Mouse (Mus musculus) right cerebral cortex, postnatal 4 days (tissue): ENCODE results near the gene Rcan2.

Source experiments
- DNase-seq: peaks from one replicate; pipeline ENCODE4 v3.0.0-alpha.2; 2022

Rcan2 gene

DNA sequence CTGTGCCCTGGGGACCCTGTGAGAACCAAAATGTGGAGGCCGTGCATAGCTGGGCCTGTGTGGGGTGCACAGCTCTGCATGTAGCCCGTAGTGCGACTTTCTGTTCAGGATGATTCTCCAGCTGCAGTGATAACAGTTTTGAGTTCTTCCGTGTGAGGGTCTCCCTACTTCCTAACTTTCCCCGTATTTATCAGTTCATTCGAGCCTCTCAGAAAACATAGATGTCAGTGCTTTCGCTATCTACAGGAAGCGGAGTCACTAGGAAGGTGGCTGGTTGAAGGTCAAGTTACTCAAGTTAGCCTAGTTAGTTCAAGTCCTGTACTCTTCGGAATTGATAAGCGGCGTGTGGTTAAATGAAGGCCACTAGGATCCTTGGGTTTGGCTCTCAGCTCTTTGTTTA, 130.6 kb downstream of the Rcan2 start:
- no peak for DNase-seq

DNA sequence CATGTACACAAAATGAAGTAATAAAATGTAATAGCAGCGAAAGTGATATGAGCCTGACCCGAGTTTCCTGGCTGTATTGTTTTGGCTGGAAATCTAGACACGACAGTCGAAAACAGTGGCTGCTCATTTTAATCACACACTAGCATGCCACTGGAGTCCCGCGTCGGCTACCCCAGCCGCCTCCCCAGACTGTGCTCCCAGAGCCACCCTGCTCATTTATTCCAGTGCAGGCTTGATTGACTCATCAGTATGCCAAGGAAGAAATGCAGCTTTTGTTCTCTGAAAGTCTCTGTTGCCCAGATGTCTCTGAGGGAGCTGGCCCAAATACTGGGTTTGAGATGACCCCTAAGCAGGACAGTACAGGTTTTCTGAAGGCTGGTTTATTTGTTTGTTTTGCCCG, 132.9 kb downstream of the Rcan2 start:
- DNase-seq = no peak

DNA sequence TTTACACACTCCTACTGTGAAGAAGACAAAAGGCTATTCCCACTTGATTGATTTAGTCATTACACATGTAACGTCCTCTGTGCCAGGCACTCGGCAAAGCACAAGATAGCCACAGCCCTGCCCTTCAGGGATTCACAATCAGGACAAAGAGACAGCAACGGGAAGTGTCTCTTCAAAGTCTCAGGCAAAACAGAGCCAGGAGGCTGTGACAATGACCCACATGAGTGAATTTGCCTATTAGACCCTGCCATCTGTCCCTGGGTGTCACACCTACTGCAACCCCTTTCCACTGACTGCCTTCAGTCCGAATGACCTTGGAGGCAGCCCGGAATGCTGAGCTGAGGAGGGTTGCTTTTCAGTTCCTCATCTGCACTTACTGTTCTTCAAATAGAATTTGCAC, 151.1 kb downstream of the Rcan2 start:
- DNase-seq = peak; percentile 7

DNA sequence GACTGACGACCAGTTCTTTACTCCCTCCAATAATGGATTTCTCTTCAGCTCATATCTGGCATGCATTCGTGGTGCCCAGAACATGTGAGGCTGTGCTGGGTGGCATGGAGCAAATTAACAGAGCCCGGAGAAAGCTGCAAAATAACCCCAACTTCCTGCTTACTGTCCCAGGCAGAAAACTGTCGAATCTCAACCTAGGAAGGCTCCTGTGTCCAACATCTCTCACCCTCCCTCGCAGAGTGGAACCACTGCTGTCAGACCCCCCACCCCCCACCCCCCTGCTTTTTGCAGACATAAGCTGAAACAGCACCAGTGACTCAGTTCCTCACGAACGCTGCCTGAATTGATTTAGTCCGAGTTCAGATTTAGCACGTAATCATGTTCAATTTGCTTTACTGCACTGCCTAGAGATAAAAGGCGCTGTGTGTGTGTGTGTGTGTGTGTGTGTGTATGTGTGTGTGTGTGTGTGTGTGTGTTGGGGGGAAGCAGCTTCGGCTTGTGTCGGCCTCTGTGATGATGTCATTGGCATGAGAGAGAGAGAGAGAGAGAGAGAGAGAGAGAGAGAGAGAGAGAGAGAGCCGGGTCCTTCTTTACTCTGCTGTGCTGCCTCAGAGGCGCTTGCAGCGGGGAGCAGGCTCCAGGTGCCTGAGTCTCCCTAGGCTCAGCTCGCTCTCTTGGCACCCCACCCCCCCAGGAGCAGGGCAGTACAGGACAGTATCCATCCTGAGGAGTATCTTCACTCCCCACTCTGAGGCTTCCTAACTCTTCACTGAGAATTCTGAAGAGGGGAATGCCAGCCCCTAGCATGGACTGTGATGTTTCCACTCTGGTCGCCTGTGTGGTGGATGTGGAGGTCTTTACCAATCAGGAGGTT, 151.7 kb downstream of the Rcan2 start:
- DNase-seq = peak; percentile 53

DNA sequence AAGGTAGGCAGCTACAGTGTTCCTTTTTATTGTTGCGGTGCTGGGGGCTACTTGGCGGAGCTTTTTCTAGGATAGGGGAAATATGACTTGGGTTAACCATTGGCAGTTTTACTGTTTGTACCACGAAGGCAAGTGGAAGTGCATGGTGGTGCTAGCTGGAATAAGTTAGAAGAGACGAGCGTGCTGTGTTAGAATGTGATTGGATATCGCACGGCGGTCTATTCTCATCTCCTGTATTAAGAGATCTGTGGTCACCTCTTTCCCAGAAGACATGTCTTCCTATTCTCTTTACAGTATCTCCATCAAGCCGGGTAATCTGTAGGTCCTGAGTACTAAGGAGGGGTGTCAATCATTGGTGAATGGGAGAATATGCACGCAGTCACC, 152.4 kb downstream of the Rcan2 start:
- no peak for DNase-seq

DNA sequence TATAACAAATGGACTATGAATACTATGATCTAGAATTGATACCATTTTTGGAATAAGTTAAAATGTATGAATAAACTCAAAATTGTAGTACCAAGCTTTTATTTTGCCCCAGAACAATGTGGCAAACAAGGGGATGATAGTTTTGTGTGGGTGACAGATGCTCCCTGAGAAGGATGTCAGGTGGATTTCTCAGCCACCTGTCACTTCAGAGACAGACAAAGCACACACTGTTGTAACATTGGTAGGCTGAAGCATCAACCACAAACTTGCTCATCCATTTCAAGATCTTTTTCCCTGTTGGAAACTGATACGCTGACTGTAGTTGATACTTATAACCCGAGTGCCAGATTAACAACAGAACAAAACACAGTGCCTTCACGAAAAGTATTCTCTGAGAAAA, 158.6 kb downstream of the Rcan2 start:
- no peak for DNase-seq

DNA sequence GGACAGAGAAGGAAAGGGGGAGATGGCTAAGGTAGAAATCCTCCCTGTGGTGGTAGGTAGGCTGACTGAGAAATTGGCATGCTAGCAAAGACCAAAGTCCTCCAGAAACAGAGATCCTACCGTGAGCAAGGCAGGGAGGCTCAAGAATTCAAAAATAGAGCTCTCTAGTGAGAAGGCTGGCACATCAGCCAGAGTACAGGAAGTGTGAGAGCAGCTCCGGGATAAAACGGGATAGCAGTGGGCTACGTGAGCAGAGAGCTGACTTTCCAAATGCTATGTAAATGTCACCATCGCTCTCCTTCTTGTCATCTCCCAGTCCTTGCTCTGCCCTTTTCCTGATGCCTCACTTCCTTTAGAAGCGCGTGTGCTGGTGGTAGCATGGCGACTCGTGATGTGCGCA, 168.8 kb downstream of the Rcan2 start:
- DNase-seq = no peak

DNA sequence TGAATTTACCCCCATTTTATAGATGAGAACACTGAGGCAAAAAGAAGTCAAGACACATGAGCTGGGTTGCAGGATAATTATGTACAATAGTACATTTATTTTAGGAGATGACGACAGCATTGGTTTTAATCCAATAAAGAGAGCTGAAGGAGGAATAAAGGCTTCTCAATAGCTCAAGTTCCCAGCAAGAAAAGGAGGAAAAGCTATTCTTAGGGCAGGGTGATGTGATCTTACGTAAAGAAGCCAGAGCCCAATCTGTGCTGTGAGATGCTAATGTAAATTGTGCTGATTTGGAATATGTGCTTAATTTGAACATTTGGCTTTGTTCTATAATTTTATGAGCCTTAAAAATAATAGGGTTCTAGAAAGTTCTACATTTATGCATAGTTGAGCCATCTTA, 176.4 kb downstream of the Rcan2 start:
- DNase-seq = no peak

DNA sequence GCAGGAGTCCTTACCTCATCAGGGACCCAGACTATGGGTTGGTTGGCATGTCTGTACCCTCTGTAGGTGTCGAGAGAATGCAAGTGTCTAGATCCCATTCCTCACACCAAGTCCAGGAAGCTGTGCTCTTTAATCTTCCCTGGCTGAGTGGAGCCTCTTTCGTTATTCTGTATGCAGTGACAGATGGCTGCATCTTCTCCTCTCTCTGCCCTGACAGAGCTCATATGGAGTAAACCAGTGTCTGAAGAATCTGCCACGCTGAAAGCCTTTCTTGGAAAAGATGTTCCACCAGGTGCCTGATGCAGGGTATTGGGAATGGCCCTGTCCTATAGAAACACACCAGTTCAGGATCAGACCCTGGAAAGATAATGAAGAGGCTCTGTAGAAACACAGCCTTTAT, 178.8 kb downstream of the Rcan2 start:
- no peak for DNase-seq

DNA sequence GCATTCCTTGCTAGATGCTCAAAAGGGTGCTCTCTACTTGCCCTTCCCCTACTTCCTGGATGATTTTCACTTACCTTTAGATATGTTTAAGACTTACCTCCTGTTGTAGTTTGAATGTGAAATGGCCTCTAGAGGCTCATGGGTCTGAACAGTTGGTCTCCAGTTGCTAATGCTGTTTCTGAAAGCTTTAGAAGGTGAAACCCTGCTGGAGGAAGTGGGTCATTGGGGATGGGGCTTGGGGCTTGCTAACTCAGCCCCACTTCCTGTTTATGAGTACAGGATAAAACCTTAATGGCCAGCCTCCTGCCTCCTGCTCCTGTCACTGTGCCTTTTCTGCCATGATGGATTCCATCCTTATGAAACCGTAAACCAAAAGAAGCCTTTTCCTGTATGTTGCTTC, 181.4 kb downstream of the Rcan2 start:
- DNase-seq = no peak

DNA sequence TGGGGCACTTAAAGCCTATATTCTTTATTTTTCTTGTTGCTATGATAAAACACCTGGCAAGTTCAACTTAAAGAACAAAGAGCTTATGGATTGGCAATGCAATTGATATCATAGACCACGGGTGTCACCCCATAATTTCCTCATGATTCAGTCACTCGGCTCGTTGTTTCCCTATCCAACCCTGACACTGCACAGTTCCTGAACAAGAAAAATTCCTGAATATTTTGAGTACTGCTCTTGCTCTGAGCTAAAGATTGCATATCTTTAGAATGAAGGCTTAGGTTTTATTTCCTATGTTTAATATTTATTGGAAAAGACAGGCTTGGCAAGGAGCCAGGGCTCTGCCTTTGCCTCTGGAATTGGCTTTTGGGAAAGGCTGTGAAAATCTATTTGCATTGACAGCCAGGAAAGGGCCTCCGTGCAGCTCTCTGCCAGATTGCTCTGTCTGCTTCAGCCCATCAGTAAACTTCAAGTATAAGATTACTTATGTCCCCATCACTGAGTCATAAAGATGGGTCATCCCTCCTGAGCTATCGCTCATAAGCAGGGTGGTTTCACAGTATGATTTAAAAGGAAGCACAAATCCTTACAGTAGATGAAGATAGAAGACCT, 188.3 kb downstream of the Rcan2 start:
- DNase-seq = peak; percentile 21

DNA sequence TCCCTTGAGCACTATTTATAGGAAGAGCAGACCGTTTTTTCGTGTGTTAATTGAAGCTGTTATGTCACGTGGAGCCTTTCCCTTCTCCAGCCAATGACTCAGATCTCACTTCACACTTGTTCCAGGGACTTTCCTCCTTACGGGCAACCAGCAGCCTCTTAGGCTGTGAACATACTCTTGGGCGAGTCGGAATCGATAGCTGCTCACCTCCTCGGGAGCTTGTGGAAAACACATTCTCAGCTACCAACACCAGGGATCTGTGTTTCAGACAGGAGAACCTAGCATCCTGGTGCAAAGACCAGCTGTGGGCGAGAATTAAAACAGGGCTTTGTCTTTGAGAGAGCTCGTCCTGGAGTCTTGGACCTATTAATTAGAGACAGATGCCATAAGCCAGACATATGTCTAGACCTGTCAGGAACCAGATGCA, 189.8 kb downstream of the Rcan2 start:
- DNase-seq = no peak

DNA sequence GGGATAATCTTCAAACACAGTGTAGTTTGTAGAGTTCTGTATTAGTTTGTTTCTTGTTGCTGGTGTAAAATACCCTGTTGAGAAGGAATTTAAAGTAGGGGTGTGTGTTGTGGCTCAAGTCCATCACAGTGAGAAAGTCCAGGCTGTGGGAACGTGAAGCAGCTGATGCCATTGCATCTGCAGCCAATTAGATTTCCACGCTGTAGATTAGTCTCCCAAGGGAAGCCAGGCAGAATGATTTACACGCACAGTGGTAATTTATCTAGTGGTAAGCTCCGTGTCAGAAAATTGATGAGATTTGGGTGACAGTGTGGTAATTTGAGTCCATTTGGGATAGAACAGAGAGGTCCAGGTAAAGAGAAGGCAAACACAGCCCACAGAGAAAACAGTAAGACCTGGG, 192.9 kb downstream of the Rcan2 start:
- no peak for DNase-seq

DNA sequence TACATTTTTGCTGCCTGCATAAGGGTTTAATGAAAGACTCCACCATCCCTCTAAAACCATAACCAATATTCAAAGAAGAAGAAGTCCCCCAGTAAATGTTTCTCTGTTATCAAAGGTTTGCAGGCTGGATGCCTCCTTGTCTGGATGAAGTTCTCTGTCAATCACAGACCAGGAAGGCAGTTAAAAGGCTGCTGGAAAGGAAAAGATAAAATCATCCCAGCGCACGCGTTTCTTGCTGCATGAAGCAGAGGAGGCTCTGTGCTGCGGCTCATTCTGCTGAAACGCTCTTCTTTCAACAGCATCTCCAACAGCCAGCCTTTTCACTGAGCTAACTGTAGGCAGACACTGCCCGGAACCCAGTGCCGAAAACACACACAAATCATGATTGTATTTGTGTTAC, 196.4 kb downstream of the Rcan2 start:
- no peak for DNase-seq

DNA sequence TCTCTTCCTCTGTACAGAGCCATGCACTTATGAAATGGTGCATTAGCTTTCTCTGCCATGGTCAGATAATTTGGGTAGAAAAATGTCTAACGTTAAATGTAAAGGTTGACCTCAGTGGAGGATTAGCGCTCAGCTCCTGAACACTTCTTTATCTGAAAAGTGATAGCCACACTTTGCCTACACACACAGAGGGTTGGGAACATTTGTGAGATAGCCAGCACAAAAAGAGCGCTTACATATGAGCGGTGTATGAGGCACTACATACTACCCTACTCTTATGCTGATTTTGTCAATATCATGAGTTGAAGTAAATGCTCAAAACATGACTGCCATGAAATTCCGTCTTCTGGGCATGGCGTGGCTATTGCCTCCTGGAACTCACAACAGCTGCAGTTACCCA, 196.9 kb downstream of the Rcan2 start:
- no peak for DNase-seq

DNA sequence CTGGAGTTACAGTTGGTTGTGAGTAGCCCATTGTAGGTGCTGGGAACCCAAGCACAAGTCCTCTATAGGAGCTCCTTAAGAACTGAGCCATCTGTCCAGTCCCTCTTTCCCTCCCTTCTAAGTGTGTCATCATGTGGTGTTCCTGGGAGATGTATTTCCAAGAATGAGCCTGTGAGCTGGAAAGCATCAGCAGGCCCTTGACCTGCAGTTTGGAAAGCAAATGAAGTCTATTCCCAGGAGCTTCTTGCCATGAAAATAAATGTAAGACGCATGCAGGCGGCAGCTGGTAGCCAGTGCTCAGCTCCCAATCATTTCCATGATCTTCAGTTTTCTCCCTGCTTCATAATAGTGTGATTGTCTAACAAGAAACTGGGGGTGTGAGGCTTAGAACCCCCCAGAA, 203.2 kb downstream of the Rcan2 start:
- no peak for DNase-seq

DNA sequence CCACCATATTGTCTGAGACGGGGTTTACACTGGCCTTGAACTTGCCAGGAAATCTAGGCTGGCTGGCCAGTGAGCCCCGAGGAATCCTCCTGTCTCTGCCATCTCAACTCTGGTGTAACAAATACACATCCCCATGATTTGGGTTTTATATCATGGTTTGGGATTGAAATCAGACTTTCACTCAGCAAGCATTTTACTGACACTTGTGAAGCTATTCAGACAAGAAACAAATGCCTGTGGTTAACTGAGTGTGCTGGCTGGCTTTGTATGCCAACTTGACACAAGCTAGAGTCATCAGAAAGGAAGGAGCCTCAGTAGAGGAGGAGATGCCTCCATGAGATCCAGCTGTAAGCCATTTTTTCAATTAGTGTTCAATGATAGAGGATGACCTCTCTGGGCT, 206.3 kb downstream of the Rcan2 start:
- DNase-seq = no peak

DNA sequence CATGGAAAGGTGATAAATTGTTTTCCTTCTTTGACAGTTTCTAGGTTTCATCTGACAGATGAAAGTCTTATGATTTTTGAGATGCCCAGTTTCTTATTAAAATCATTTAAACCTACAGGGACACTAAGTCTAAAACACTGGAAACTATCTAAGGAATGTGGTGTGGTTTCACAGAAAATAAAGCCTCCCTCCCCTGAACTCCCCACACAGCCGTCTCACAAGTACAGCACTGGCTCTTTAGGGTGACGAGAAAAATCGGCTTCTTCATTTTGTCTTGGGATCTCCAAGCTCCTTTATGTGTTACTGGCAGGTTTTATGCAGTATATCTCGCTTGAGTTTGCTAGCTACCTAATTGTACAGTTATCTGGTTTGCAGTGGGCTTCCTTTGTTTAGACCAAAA, 210.8 kb downstream of the Rcan2 start:
- DNase-seq = no peak

DNA sequence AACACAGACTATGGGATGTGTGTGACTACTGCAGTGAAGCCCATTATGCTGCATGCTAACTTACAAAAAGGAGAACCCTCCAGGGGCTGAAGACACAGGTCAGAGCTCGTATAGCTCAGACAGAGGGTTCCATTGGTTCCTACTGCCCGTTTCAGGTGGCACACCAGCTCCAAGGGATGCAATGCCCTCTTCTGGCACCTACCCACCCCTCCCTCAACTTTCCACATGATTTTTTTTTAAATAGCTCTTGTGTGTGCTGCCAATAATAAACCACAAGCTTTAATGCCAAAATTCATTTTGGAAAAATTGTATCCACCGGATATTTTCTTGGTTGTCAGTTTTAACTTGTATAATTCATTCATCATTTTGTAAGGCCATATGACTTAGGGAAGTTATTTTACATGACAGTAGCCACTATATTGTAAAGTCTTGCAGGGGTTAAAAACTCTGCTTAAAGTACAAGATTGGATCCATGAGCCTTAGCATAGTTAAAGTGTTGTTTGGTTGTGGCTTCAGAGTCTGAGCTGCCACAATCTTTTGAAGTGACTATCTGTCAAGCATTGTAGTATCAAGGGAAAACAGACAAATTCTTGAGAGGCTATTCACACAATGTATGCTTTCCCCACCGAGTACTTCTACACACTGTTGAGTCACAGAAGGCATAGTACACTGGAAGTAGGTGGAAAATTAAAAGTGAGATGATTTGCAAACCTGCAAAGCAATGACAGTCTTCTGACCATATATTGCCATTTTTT, 212.8 kb downstream of the Rcan2 start:
- DNase-seq = no peak

DNA sequence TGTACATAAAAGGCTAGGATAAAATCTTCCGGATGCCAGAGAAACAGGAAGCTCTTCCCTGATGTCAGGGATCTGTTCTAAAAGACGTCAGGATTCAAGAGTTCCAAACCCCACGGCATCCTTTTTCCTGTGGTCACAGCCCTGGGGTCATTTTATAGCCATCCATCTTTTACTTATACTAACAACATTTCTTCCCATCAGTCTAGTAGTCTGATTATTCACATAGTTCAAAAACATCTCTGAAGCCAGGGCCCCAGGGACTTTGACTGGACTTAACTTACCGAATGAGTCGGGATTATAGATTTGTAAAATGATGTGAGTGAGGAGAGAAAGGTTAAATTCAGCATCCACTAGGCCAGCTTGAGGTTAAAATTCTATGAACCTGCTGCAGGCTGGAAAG, 215.2 kb downstream of the Rcan2 start:
- no peak for DNase-seq

DNA sequence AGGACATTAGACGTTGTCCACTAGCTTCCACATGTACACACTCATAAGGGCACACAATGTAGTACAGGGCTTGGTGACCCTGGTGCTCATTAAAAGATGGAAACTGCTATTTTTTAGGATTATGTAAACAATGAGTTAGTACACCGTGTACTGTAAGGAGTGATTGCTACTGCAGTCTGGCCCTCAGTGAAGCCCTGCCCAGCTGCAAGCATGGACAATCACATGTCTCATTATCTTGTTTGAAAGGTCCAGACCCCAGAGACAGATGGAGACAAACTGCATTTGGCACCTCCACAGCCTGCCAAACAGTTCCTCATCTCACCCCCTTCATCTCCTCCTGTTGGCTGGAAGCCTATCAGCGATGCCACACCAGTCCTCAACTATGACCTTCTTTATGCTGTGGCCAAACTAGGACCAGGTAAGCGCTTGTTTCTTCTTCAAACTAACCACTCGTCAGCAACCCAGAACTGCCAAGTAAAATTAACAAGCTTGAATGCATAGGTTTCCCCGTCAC, 219.6 kb downstream of the Rcan2 start:
- DNase-seq = no peak

DNA sequence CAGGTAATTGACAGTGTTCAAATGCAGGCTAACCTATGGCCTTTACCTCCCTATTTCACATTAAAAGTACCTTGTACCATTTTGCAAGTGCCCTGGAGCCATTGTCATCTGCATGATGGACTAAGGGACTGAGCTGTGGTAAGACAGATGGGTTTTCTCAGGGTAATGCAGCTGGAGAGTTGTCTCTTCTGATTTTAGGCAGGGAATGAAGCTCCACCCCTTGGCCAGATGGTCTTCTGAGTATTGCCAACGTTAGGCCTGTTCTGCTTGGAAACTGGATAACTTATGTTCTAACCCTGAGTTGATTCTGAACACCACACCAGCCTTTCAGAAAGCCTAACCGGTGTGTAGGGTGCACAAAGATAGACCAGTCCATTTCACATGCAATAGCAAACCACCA, 222.7 kb downstream of the Rcan2 start:
- DNase-seq = no peak

DNA sequence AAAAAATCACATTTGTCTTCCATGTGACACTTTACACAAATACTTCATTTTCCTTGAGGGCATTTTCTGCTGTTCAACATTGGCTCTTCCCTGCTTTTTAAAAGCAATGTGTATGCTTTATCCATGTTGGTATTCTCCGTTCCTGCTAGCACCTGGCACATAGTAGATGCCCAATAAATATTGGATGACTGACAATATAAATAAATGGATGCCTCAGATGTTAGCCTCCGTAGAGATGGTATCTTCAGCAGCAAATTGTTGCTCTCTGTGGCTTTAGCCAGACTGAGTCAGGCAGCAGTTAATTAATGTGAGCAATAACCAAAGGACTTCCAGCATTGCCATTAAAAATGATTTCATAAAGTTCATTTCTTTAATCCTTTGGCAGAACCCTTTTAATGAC, 223.9 kb downstream of the Rcan2 start:
- no peak for DNase-seq

DNA sequence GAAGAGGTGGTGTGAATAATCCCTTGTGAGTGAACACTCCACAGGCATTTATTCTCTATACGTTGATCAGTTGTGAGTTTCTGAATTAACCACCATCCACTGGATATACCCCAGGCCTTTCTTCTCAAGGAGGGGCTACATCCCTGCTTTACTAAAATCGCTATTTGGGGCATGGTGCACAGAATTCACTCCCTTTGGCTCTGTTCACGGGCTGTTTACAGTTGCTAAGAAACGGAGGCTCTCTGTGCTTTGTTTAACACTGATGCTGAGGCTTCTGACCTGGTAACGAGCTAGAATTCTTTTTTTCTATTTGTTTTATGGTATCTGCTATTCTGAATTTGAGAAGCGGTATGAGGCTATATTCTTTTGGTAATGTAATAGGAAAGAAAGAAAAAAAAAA, 224.8 kb downstream of the Rcan2 start:
- no peak for DNase-seq
